Mouse (Mus musculus): ENCODE data around the gene Gstm4. TPM values are rescaled to one million over a fixed set of nuclear protein-coding genes. Genes with fewer than 3 reads are reported as not detected.
"Not testable (repeated sequence)": the region's sequence is repeated elsewhere in the genome, so short reads cannot be mapped to it uniquely, and the experiment has no call there.

Gstm4 gene
- total and polyA plus RNA-seq, 3 experiments, result 2.9 to 19.1 (median 7.0) TPM

- in situ Hi-C loops (cut with MboI; ENCODE audit: low pct_ligation_motif_present, low pct_unique_long_range_greater_than_20kb, low sequenced_read_pairs), result loop anchor here (5.0 kb wide), 1 partner anchor 82 kb away; no protein-coding TSS in a partner anchor
- H3K79me2 ChIP-seq (replicated peaks; ENCODE audit: control insufficient read depth, extremely low read depth, insufficient read depth, poor library complexity, severe bottlenecking); H3K9me3 ChIP-seq (replicated peaks; ENCODE audit: low read length); H3K4me2 ChIP-seq (ENCODE audit: insufficient read depth, low read depth, poor library complexity, severe bottlenecking); H3K9ac ChIP-seq (ENCODE audit: insufficient read depth, low read depth); dilution Hi-C loops (cut with MboI; ENCODE audit: extremely low pct_ligation_motif_present, extremely low pct_unique_long_range_greater_than_20kb, low sequenced_read_pairs); H3K27me3 ChIP-seq (replicated peaks); H3K4me3 ChIP-seq (replicated peaks in 1 of 3; ENCODE audit: low read depth in 2 of 3, low read length in 2 of 3, poor library complexity in 1 of 3); H3K36me3 ChIP-seq (replicated peaks in 1 of 2; ENCODE audit: control insufficient read depth in 1 of 2, insufficient read depth in 1 of 2, low read length in 1 of 2); H3K27ac ChIP-seq (ENCODE audit: insufficient read depth, low read depth); DNase-seq (ENCODE audit: extremely low read depth): not testable (repeated sequence)
- peaks cover 11 to 19% of the 10 kb centered on the region in 2 experiments; a peak in 3 of 4 replicates for H3K4me1 ChIP-seq (ENCODE audit: control insufficient read depth in 1 of 2, insufficient read depth in 2 of 2)
These were observed 25.5 kb downstream of the Gstm4 start for GRCm38 (mm10) chr3:108019226-108019625.

GRCm38 (mm10) chr3:108018190-108018820, 26.4 kb downstream of the Gstm4 start:
- no peak overlapping the region for H3K27ac ChIP-seq (ENCODE audit: insufficient read depth, low read depth)
- DNase-seq (ENCODE audit: extremely low read depth), result no peak
- TF ChIP-seq CHD1 (IDR thresholded peaks at IDR 0.05; ENCODE audit: low read depth, low read length) (no peak), PAX5 (IDR thresholded peaks at IDR 0.05; ENCODE audit: low read length) (no peak), EP300 (IDR thresholded peaks at IDR 0.05; ENCODE audit: low read length) (no peak), CHD2 (IDR thresholded peaks at IDR 0.05; ENCODE audit: low read length) (0 out of 2 replicates have a peak, but pooled peaks have one; percentile 18), NRF1 (IDR thresholded peaks at IDR 0.05; ENCODE audit: low read depth, low read length) (no peak), UBTF (IDR thresholded peaks at IDR 0.05; ENCODE audit: low read depth, low read length) (no peak), RCOR1 (conservative IDR thresholded peaks at IDR 0.05; ENCODE audit: low read depth, low read length) (no peak), SMC3 (IDR thresholded peaks at IDR 0.05; ENCODE audit: low read depth, low read length) (no peak), MAFK (IDR thresholded peaks at IDR 0.05; ENCODE audit: insufficient replicate concordance, low read length) (no peak), ETS1 (conservative IDR thresholded peaks at IDR 0.05; ENCODE audit: low read depth, low read length) (peak; percentile 50), MEF2A (IDR thresholded peaks at IDR 0.05; ENCODE audit: borderline replicate concordance, low read depth, low read length) (no peak), POLR2A (IDR thresholded peaks at IDR 0.05; ENCODE audit: low read depth, low read length) (no peak), TBP (conservative IDR thresholded peaks at IDR 0.05; ENCODE audit: low read depth, low read length) (no peak), ZC3H11A (IDR thresholded peaks at IDR 0.05; ENCODE audit: low read depth, low read length) (no peak), USF1 (IDR thresholded peaks at IDR 0.05; ENCODE audit: low read depth, low read length) (peak; percentile 21; the same call in 1 of the 2 replicates), RAD21 (IDR thresholded peaks at IDR 0.05; ENCODE audit: low read depth, low read length) (no peak), SIN3A (IDR thresholded peaks at IDR 0.05; ENCODE audit: low read length) (peak; percentile 56; the same call in 1 of the 2 replicates), NELFE (IDR thresholded peaks at IDR 0.05; ENCODE audit: low read depth, low read length) (no peak), ZNF384 (IDR thresholded peaks at IDR 0.05; ENCODE audit: low read depth, low read length) (no peak), HCFC1 (IDR thresholded peaks at IDR 0.05; ENCODE audit: low read depth, low read length) (no peak), KAT2A (IDR thresholded peaks at IDR 0.05; ENCODE audit: insufficient replicate concordance, low read length) (no peak), ZMIZ1 (IDR thresholded peaks at IDR 0.05; ENCODE audit: low read depth, low read length) (no peak), ELF1 (IDR thresholded peaks at IDR 0.05; ENCODE audit: low read depth, low read length) (0 out of 2 replicates have a peak, but pooled peaks have one; percentile 21), CTCF (conservative IDR thresholded peaks at IDR 0.05 in 1 of 2, IDR thresholded peaks at IDR 0.05 in 1 of 2; ENCODE audit: low read depth in 2 of 2, low read length in 2 of 2) (no peak), E2F4 (IDR thresholded peaks at IDR 0.05; ENCODE audit: insufficient replicate concordance, low read depth, low read length) (no peak), MAX (IDR thresholded peaks at IDR 0.05; ENCODE audit: low read length) (no peak), MXI1 (IDR thresholded peaks at IDR 0.05; ENCODE audit: low read depth, low read length) (peak; percentile 28; the same call in 1 of the 2 replicates), BHLHE40 (IDR thresholded peaks at IDR 0.05; ENCODE audit: low read depth, low read length) (0 out of 2 replicates have a peak, but pooled peaks have one; percentile 27), POLR2AphosphoS2 (IDR thresholded peaks at IDR 0.05; ENCODE audit: low read depth, low read length) (no peak), USF2 (conservative IDR thresholded peaks at IDR 0.05; ENCODE audit: low read depth, low read length) (no peak), MYC (IDR thresholded peaks at IDR 0.05; ENCODE audit: low read depth, low read length) (no peak), GABPA (IDR thresholded peaks at IDR 0.05; ENCODE audit: insufficient replicate concordance, low read depth, low read length) (no peak), TCF12 (IDR thresholded peaks at IDR 0.05; ENCODE audit: low read depth, low read length) (peak; percentile 2; the same call in 1 of the 2 replicates)

More at GRCm38 (mm10) chr3:108018190-108018820, 26.4 kb downstream of the Gstm4 start:
- dilution Hi-C loops (cut with MboI; ENCODE audit: extremely low pct_ligation_motif_present, extremely low pct_unique_long_range_greater_than_20kb, low sequenced_read_pairs), result no loop called here
- H3K4me3 ChIP-seq (replicated peaks in 1 of 3; ENCODE audit: low read depth in 2 of 3, low read length in 2 of 3, poor library complexity in 1 of 3), result peak overlapping the region; percentile 25 to 41 (median 30)
- H3K4me1 ChIP-seq (ENCODE audit: control insufficient read depth in 1 of 2, insufficient read depth in 2 of 2), result peaks cover 11 to 28% of the 10 kb centered on the region in 2 experiments; a peak in 3 of 4 replicates
- in situ Hi-C loops (cut with MboI; ENCODE audit: low pct_ligation_motif_present, low pct_unique_long_range_greater_than_20kb, low sequenced_read_pairs), result loop anchor here (5.0 kb wide), 1 partner anchor 81 kb away; no protein-coding TSS in a partner anchor
- H3K36me3 ChIP-seq (replicated peaks in 1 of 2; ENCODE audit: control insufficient read depth in 1 of 2, insufficient read depth in 1 of 2, low read length in 1 of 2), result no peaks in the 10 kb centered on the region
- no peaks in the 10 kb centered on the region for H3K79me2 ChIP-seq (replicated peaks; ENCODE audit: control insufficient read depth, extremely low read depth, insufficient read depth, poor library complexity, severe bottlenecking)
- peak overlapping the region; percentile 41 for H3K9ac ChIP-seq (ENCODE audit: insufficient read depth, low read depth)
- H3K27me3 ChIP-seq (replicated peaks), result no peaks in the 10 kb centered on the region
- H3K4me2 ChIP-seq (ENCODE audit: insufficient read depth, low read depth, poor library complexity, severe bottlenecking), result peak overlapping the region; percentile 91
- H3K9me3 ChIP-seq (replicated peaks; ENCODE audit: low read length), result no peaks in the 10 kb centered on the region
